Mouse (Mus musculus): ENCODE measurements at regions not wholly inside any gene's neighbourhood (a gene's known extent, or its start where the extent isn't known, plus 50 kb on each side); places are given as distances from the start of the nearest gene placed in this dataset.

GRCm38 (mm10) chr4:62809048-62809447 is 156.3 kb upstream of the Zfp618 start:
- no peak for TF ChIP-seq POLR2A (IDR thresholded peaks at IDR 0.05; ENCODE audit: control insufficient read depth, low read depth, low read length)
- TF ChIP-seq CTCF (IDR thresholded peaks at IDR 0.05; ENCODE audit: control insufficient read depth, insufficient read depth, insufficient replicate concordance, low read depth, low read length), result no peak

Data from testis, adult 2 months (tissue).